Comparison of ENCODE assay signal across 2 mouse cellular contexts in the genomic region with DNA sequence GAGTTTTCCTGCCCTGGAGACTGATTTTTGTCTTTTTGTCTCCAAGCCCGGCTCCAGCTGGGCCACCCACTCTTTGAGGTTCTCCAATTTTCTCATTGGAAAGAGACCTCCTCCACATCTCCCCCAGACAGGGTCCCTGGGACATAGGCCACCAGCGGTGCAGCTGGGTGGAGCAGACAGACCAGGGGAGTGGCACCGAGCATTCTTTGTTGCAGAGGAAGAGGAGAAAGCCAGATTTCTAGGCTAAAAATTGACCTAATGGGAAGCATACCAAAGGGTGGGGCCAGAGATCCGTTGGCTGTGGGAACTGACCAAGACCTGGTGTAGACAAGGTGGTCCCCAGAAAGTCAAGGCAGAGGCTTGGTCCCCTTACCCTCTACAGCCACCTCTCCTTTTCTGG.
TF ChIP-seq lines count a peak whose summit lies in the region.

No protein-coding gene starts in this region.

TF ChIP-seq in CH12.LX, 34 proteins besides CTCF, POLR2A, EP300 and RAD21:
- TF ChIP-seq CHD1 (IDR thresholded peaks at IDR 0.05; ENCODE audit: low read depth, low read length) (no peak), USF2 (conservative IDR thresholded peaks at IDR 0.05; ENCODE audit: low read depth, low read length) (no peak), GABPA (IDR thresholded peaks at IDR 0.05; ENCODE audit: insufficient replicate concordance, low read depth, low read length) (no peak), PAX5 (IDR thresholded peaks at IDR 0.05; ENCODE audit: low read length) (no peak), NRF1 (IDR thresholded peaks at IDR 0.05; ENCODE audit: low read depth, low read length) (no peak), ETS1 (conservative IDR thresholded peaks at IDR 0.05; ENCODE audit: low read depth, low read length) (no peak), TCF12 (IDR thresholded peaks at IDR 0.05; ENCODE audit: low read depth, low read length) (no peak), ZMIZ1 (IDR thresholded peaks at IDR 0.05; ENCODE audit: low read depth, low read length) (no peak), KAT2A (IDR thresholded peaks at IDR 0.05; ENCODE audit: insufficient replicate concordance, low read length) (no peak), HCFC1 (IDR thresholded peaks at IDR 0.05; ENCODE audit: low read depth, low read length) (no peak), ZNF384 (IDR thresholded peaks at IDR 0.05; ENCODE audit: low read depth, low read length) (no peak)

TF ChIP-seq in ES-E14, 5 proteins besides CTCF, POLR2A, EP300 and RAD21:
- TF ChIP-seq ZC3H11A (IDR thresholded peaks at IDR 0.05; ENCODE audit: borderline replicate concordance, low read depth, low read length) (no peak), ZNF384 (IDR thresholded peaks at IDR 0.05; ENCODE audit: low read depth, low read length) (no peak)
